Mouse (Mus musculus): ENCODE results near the gene Tcf7l2.

Gene Tcf7l2

GRCm38 (mm10) chr19:55767579-55767978, 26.0 kb downstream of the Tcf7l2 start:
- CTCF ChIA-PET: interaction anchor here in 2 of 4 experiments (0.6 to 0.7 kb wide), 2 partner anchors 86 to 1863 kb away, joined by 5 to 7 read pairs; no protein-coding TSS in a partner anchor

GRCm38 (mm10) chr19:55768246-55768645, 26.6 kb downstream of the Tcf7l2 start:
- CTCF ChIA-PET: interaction anchor here in 2 of 4 experiments (0.6 to 0.7 kb wide), 2 partner anchors 17 to 85 kb away, joined by 4 to 7 read pairs; no protein-coding TSS in a partner anchor
- POLR2A ChIA-PET: interaction anchor here (0.5 to 1.6 kb wide), 13 partner anchors 9 to 289 kb away, joined by 3 to 9 read pairs (median 4); partner anchors contain the start of gene Tcf7l2 (in 1 of the 4)

More at GRCm38 (mm10) chr19:55767579-55767978, 26.0 kb downstream of the Tcf7l2 start:
- POLR2A ChIA-PET: interaction anchor here in 3 of 4 experiments (0.7 to 1.6 kb wide), 13 partner anchors 9 to 311 kb away, joined by 3 to 9 read pairs (median 3); partner anchors contain the start of gene Tcf7l2 (in 1 of the 3)

- ChIA-PET POLR2A (interaction anchor here in 3 of 4 experiments (0.5 to 1.5 kb wide), 8 partner anchors 10 to 270 kb away, joined by 3 to 9 read pairs (median 4); partner anchors contain the start of gene Tcf7l2 (in 1 of the 3)), CTCF (interaction anchor here in 1 of 4 experiments (0.6 kb wide), 1 partner anchor 16 kb away, joined by 4 read pairs; no protein-coding TSS in a partner anchor)
Measured at GRCm38 (mm10) chr19:55768889-55769288, 27.3 kb downstream of the Tcf7l2 start.

GRCm38 (mm10) chr19:55774334-55774733, 32.7 kb downstream of the Tcf7l2 start:
- ChIA-PET CTCF (interaction anchor here in 1 of 4 experiments (0.8 kb wide), 1 partner anchor 24 kb away, joined by 3 read pairs; no protein-coding TSS in a partner anchor), POLR2A (interaction anchor here in 1 of 4 experiments (0.8 to 1.3 kb wide), 3 partner anchors 11 to 45 kb away, joined by 3 to 6 read pairs (median 3); no protein-coding TSS in a partner anchor)

GRCm38 (mm10) chr19:55774824-55775223, 33.2 kb downstream of the Tcf7l2 start:
- CTCF ChIA-PET: interaction anchor here in 1 of 4 experiments (0.7 kb wide), 1 partner anchor 48 kb away, joined by 3 read pairs; no protein-coding TSS in a partner anchor
- POLR2A ChIA-PET: interaction anchor here in 1 of 4 experiments (0.6 to 1.3 kb wide), 6 partner anchors 12 to 65 kb away, joined by 3 to 6 read pairs (median 3); no protein-coding TSS in a partner anchor

- CTCF ChIA-PET: no interaction called here
Measured at GRCm38 (mm10) chr19:55779871-55780270, 38.3 kb downstream of the Tcf7l2 start.

GRCm38 (mm10) chr19:55781087-55781486, 39.5 kb downstream of the Tcf7l2 start:
- ChIA-PET CTCF (no interaction called here), POLR2A (interaction anchor here in 1 of 4 experiments (1.7 kb wide), 1 partner anchor 9 kb away, joined by 3 read pairs; no protein-coding TSS in a partner anchor)

More at GRCm38 (mm10) chr19:55779871-55780270, 38.3 kb downstream of the Tcf7l2 start:
- POLR2A ChIA-PET: interaction anchor here in 3 of 4 experiments (0.6 to 1.7 kb wide), 4 partner anchors 10 to 58 kb away, joined by 3 read pairs; no protein-coding TSS in a partner anchor

- CTCF ChIA-PET: interaction anchor here in 1 of 4 experiments (0.6 kb wide), 1 partner anchor 186 kb away, joined by 4 read pairs; no protein-coding TSS in a partner anchor
- POLR2A ChIA-PET: interaction anchor here in 3 of 4 experiments (0.8 to 3.5 kb wide), 5 partner anchors 12 to 162 kb away, joined by 3 to 15 read pairs (median 4); no protein-coding TSS in a partner anchor
Measured at GRCm38 (mm10) chr19:55781681-55782080, 40.1 kb downstream of the Tcf7l2 start.

GRCm38 (mm10) chr19:55784796-55785418, 43.3 kb downstream of the Tcf7l2 start:
- CTCF ChIA-PET: interaction anchor here in 1 of 4 experiments (0.6 kb wide), 1 partner anchor 16 kb away, joined by 4 read pairs; no protein-coding TSS in a partner anchor

GRCm38 (mm10) chr19:55787420-55787819, 45.8 kb downstream of the Tcf7l2 start:
- ChIA-PET POLR2A (interaction anchor here (0.5 to 2.1 kb wide), 18 partner anchors 10 to 472 kb away, joined by 3 to 11 read pairs (median 3); partner anchors contain the start of genes Tcf7l2 (in 2 of the 4) and Zdhhc6 (in 1 of the 4)), CTCF (interaction anchor here in 2 of 4 experiments (0.6 to 1.0 kb wide), 2 partner anchors 67 to 121 kb away, joined by 3 read pairs; no protein-coding TSS in a partner anchor)

More at GRCm38 (mm10) chr19:55784796-55785418, 43.3 kb downstream of the Tcf7l2 start:
- POLR2A ChIA-PET: interaction anchor here in 2 of 4 experiments (0.7 to 3.5 kb wide), 2 partner anchors 9 to 10 kb away, joined by 3 to 15 read pairs; no protein-coding TSS in a partner anchor

- POLR2A ChIA-PET: interaction anchor here in 1 of 4 experiments (0.6 to 1.8 kb wide), 3 partner anchors 9 to 45 kb away, joined by 3 to 4 read pairs (median 4); no protein-coding TSS in a partner anchor
- CTCF ChIA-PET: no interaction called here
Measured at GRCm38 (mm10) chr19:55788285-55788904, 46.8 kb downstream of the Tcf7l2 start.

GRCm38 (mm10) chr19:55788905-55789295, 47.3 kb downstream of the Tcf7l2 start:
- ChIA-PET CTCF (interaction anchor here in 1 of 4 experiments (0.6 kb wide), 1 partner anchor 74 kb away, joined by 3 read pairs; no protein-coding TSS in a partner anchor), POLR2A (interaction anchor here in 1 of 4 experiments (0.6 to 1.8 kb wide), 3 partner anchors 8 to 45 kb away, joined by 3 to 4 read pairs (median 4); no protein-coding TSS in a partner anchor)

- ChIA-PET POLR2A (interaction anchor here in 1 of 4 experiments (1.1 to 2.0 kb wide), 5 partner anchors 10 to 77 kb away, joined by 3 to 8 read pairs (median 5); no protein-coding TSS in a partner anchor), CTCF (interaction anchor here in 1 of 4 experiments (0.6 kb wide), 1 partner anchor 455 kb away, joined by 4 read pairs; no protein-coding TSS in a partner anchor)
Measured at GRCm38 (mm10) chr19:55789838-55790237, 48.2 kb downstream of the Tcf7l2 start.

- POLR2A ChIA-PET: interaction anchor here in 1 of 4 experiments (0.6 to 4.8 kb wide), 9 partner anchors 8 to 392 kb away, joined by 3 to 15 read pairs (median 3); no protein-coding TSS in a partner anchor
- CTCF ChIA-PET: no interaction called here
Measured at GRCm38 (mm10) chr19:55791293-55791692, 49.7 kb downstream of the Tcf7l2 start.

- CTCF ChIA-PET: interaction anchor here in 2 of 4 experiments (0.8 to 0.9 kb wide), 2 partner anchors 88 to 410 kb away, joined by 3 to 4 read pairs; no protein-coding TSS in a partner anchor
- POLR2A ChIA-PET: interaction anchor here in 1 of 4 experiments (0.5 to 4.8 kb wide), 12 partner anchors 9 to 392 kb away, joined by 3 to 15 read pairs (median 3); no protein-coding TSS in a partner anchor
Measured at GRCm38 (mm10) chr19:55791886-55792285, 50.3 kb downstream of the Tcf7l2 start.

GRCm38 (mm10) chr19:55792571-55792970, 51.0 kb downstream of the Tcf7l2 start:
- CTCF ChIA-PET: interaction anchor here in 3 of 4 experiments (0.6 to 0.9 kb wide), 3 partner anchors 88 to 409 kb away, joined by 3 to 4 read pairs (median 4); no protein-coding TSS in a partner anchor

GRCm38 (mm10) chr19:55793029-55793428, 51.4 kb downstream of the Tcf7l2 start:
- ChIA-PET POLR2A (interaction anchor here in 1 of 4 experiments (0.7 to 4.8 kb wide), 8 partner anchors 9 to 71 kb away, joined by 3 to 15 read pairs (median 4); no protein-coding TSS in a partner anchor), CTCF (interaction anchor here in 2 of 4 experiments (0.6 to 0.8 kb wide), 2 partner anchors 302 to 408 kb away, joined by 4 read pairs; no protein-coding TSS in a partner anchor)

More at GRCm38 (mm10) chr19:55792571-55792970, 51.0 kb downstream of the Tcf7l2 start:
- POLR2A ChIA-PET: interaction anchor here in 1 of 4 experiments (0.5 to 4.8 kb wide), 9 partner anchors 9 to 143 kb away, joined by 3 to 15 read pairs (median 4); no protein-coding TSS in a partner anchor
